Mouse (Mus musculus) hindbrain, embryonic 11.5 days (tissue): ENCODE data around the gene Gm20671. TPM values are rescaled to one million over a fixed set of nuclear protein-coding genes. Genes with fewer than 3 reads are reported as not detected.
A peak's percentile ranks its signal among the peaks of the same experiment; 100 is the strongest.
"Not testable (repeated sequence)": the region's sequence is repeated elsewhere in the genome, so short reads cannot be mapped to it uniquely, and the experiment has no call there.

Source experiments
- ATAC-seq: fragments of 200-750 bp; cut with Nextera tagmentation; 2 replicates; pipeline ENCODE4 v1.8.0; 2017; ENCODE audit warnings: mild to moderate bottlenecking, moderate TSS enrichment, moderate library complexity; ENCODE audit not compliant: low FRiP score
- DNase-seq: peaks from one replicate; pipeline ENCODE4 v3.0.0-alpha.2; 2015; ENCODE audit warnings: low spot score
- H3K27ac ChIP-seq: fragments of 300-500 bp; sonication (generic); 2 replicates; pipeline ENCODE4 v1.5.1; 2014; ENCODE audit warnings: mild to moderate bottlenecking, low read depth, low read length
- H3K27me3 ChIP-seq: fragments of 300-500 bp; sonication (generic); 2 replicates; pipeline ENCODE4 v1.6.1; 2014; ENCODE audit warnings: mild to moderate bottlenecking, low read length, moderate library complexity, mixed read lengths; ENCODE audit not compliant: control insufficient read depth, insufficient read depth
- H3K36me3 ChIP-seq: fragments of 300-500 bp; sonication (generic); 2 replicates; pipeline ENCODE4 v1.6.1; 2014; ENCODE audit warnings: mild to moderate bottlenecking, low read length, moderate library complexity, mixed read lengths; ENCODE audit not compliant: control insufficient read depth, insufficient read depth
- H3K4me1 ChIP-seq: fragments of 300-500 bp; sonication (generic); replicated peaks from 2 replicates; pipeline ENCODE4 v1.6.1; 2014; ENCODE audit warnings: low read length, mixed read lengths; ENCODE audit not compliant: control insufficient read depth, insufficient read depth
- H3K4me2 ChIP-seq: fragments of 300-500 bp; sonication (generic); replicated peaks from 2 replicates; pipeline ENCODE4 v1.6.1; 2014; ENCODE audit warnings: mild to moderate bottlenecking, low read depth, low read length
- H3K4me3 ChIP-seq: fragments of 300-500 bp; sonication (generic); 2 replicates; pipeline ENCODE4 v1.5.1; 2014; ENCODE audit warnings: low read depth, low read length
- H3K9ac ChIP-seq: fragments of 300-500 bp; sonication (generic); 2 replicates; pipeline ENCODE4 v1.6.1; 2014; ENCODE audit warnings: low read depth, low read length
- H3K9me3 ChIP-seq: fragments of 300-500 bp; sonication (generic); 2 replicates; pipeline ENCODE4 v1.6.1; 2016; ENCODE audit warnings: low read length; ENCODE audit not compliant: control insufficient read depth
- WGBS: fragments of 180-500 bp; shearing (Covaris S2); extraction: QIAGEN DNeasy Blood & Tissue Kit; methylation state at CpG from one replicate; pipeline ENCODE4 v1.1.7; 2014; 5-methylcytosine and 5-hydroxymethylcytosine counted together
- polyA plus RNA-seq: library from polyadenylated mRNA; unstranded; fragments of >200 nt; fragmentation: Nextera tagmentation; extraction: Ambion mirVana; gene quantifications from 2 replicates; pipeline ENCODE4 v1.2.1, GENCODE M21; 2014

The Gm20671 gene
- polyA plus RNA-seq, 1 experiment from 2014 or later: not detected

GRCm38 (mm10) chr5:32747650-32748375, 79.1 kb downstream of the Gm20671 start:
- no peaks in the 10 kb centered on the region for H3K9me3 ChIP-seq
- no peaks in the 10 kb centered on the region for H3K36me3 ChIP-seq
- 64% methylated on average over 6 of the region's 6 CpGs for WGBS
- no peak overlapping the region for H3K4me3 ChIP-seq
- H3K4me2 ChIP-seq: no peak overlapping the region
- peak; percentile 69 for DNase-seq
- ATAC-seq: no peak
- H3K27me3 ChIP-seq: no peaks in the 10 kb centered on the region
- no peaks in the 10 kb centered on the region; the same call in 1 of the 2 replicates for H3K4me1 ChIP-seq
- H3K27ac ChIP-seq: no peak overlapping the region
- no peak overlapping the region for H3K9ac ChIP-seq

GRCm38 (mm10) chr5:32745705-32746655, 80.9 kb downstream of the Gm20671 start:
- WGBS: 6% methylated on average over 10 of the region's 10 CpGs
- DNase-seq (peak; percentile 46), ATAC-seq (peak; percentile 64)
- Histone ChIP-seq H3K4me3 (peak overlapping the region; percentile 17), H3K27ac (no peak overlapping the region; the same call in 1 of the 2 replicates), H3K9me3 (no peaks in the 10 kb centered on the region), H3K4me2 (peak overlapping the region; percentile 22), H3K36me3 (no peaks in the 10 kb centered on the region), H3K4me1 (no peaks in the 10 kb centered on the region; the same call in 1 of the 2 replicates), H3K9ac (no peak overlapping the region), H3K27me3 (no peaks in the 10 kb centered on the region)

- Histone ChIP-seq H3K4me1 (no peaks in the 10 kb centered on the region; the same call in 1 of the 2 replicates), H3K27me3 (no peaks in the 10 kb centered on the region), H3K36me3 (no peaks in the 10 kb centered on the region), H3K9ac (no peak overlapping the region), H3K4me3 (no peak overlapping the region), H3K27ac (no peak overlapping the region; the same call in 1 of the 2 replicates), H3K9me3 (no peaks in the 10 kb centered on the region), H3K4me2 (no peak overlapping the region)
- DNase-seq (peak; percentile 34), ATAC-seq (no peak)
- WGBS: 55% methylated on average over 9 of the region's 9 CpGs
Observed at GRCm38 (mm10) chr5:32742149-32742548, 84.8 kb downstream of the Gm20671 start.

DNA sequence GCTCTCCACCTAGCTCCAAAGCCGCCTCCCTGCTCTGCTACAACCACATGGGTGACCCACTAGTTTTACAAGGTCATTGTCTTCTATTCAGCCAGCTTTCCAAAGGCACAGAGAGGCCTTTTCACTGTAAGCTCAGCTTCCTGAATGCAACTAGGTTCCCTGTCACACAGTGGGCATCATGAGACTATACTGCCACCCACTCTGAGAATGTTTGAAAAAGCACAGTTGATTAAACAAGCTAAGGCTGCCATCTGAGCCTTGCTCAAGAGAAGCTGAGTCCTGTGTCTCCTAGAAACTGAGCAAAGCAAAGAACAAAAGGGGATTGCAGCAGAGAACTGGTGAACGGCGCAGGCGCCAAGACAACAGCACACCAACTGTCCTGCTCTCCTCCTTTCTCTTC, 85.5 kb downstream of the Gm20671 start:
- peak; percentile 28; the same call in 1 of the 2 replicates for ATAC-seq
- H3K4me3 ChIP-seq, H3K9me3 ChIP-seq, H3K9ac ChIP-seq, H3K4me1 ChIP-seq, H3K36me3 ChIP-seq, H3K4me2 ChIP-seq, DNase-seq, H3K27me3 ChIP-seq: not testable (repeated sequence)
- WGBS: 77% methylated on average over 4 of the region's 4 CpGs
- H3K27ac ChIP-seq: peak overlapping the region; percentile 60; the same call in 1 of the 2 replicates

DNA sequence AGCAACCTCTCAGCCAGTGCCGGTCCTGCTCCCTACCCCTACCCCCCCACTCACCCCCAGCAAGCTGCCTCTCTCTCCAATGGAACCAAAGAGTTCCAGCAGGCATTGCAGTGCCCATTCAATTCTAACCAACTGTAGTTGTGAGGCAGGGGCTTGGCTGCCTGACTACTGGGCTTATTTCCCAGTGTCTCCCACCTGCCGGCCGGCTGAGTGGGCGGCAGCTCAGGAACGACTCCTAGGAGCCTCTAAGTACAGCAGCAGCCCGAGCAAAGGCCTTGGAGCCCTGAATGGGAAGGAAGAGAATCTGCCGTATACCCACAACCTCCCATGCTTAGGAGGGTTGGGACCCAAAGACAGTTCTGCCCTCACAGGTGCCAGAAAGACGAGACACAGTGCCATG, 86.1 kb downstream of the Gm20671 start:
- H3K9me3 ChIP-seq, H3K4me1 ChIP-seq, H3K27me3 ChIP-seq, H3K27ac ChIP-seq, ATAC-seq, H3K4me3 ChIP-seq, H3K4me2 ChIP-seq, H3K36me3 ChIP-seq, DNase-seq, H3K9ac ChIP-seq: not testable (repeated sequence)
- 91% methylated on average over 8 of the region's 8 CpGs for WGBS

DNA sequence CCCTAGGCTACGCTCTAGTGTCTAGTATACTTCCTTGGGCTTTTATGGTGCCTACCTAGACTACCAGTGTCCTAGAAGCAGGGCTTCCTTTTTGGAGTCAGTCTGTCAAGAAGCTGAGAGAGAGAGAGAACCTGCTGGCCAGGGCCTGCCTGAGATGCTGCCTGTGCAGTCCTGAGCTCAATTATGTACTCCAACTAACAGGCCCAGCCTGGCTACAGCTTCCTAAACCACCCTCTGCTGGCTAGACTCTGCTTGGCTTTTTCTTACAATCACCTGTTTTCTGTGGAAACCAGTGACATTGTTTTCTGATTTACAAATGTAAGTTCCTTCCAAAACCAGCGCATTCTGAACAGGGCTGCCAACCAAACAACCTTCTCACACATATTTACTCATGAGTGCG, 86.8 kb downstream of the Gm20671 start:
- Histone ChIP-seq H3K4me2 (no peak overlapping the region), H3K36me3 (no peaks in the 10 kb centered on the region), H3K4me1 (no peaks in the 10 kb centered on the region), H3K9ac (no peak overlapping the region), H3K27me3 (no peaks in the 10 kb centered on the region), H3K27ac (no peak overlapping the region), H3K9me3 (no peaks in the 10 kb centered on the region), H3K4me3 (no peak overlapping the region)
- DNase-seq: no peak
- WGBS: 96% methylated on average over 3 of the region's 3 CpGs
- ATAC-seq: no peak

DNA sequence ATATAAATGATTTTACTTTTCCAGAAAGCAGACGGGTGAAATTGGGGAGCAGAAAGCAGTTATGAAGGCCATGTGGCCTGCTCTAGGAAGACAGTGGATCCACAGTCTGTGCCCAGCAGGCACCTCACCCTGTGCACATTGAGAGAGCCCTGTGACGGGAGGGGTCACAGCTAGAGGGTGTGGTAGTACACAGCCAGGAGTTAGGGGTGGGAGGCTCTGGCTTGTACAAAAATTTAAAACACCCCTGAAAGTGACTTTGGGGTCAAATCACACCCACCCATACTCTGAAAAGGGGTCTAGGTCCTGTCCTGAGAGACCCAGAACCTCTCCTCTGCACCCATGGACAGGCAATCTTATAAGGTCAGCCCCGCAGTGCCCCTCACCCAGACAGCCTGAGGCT, 90.1 kb downstream of the Gm20671 start:
- not testable (repeated sequence) for H3K27me3 ChIP-seq, H3K4me3 ChIP-seq, H3K9ac ChIP-seq, H3K4me2 ChIP-seq, H3K4me1 ChIP-seq, ATAC-seq, H3K9me3 ChIP-seq, DNase-seq, H3K27ac ChIP-seq, H3K36me3 ChIP-seq
- 93% methylated on average over 3 of the region's 3 CpGs for WGBS

DNA sequence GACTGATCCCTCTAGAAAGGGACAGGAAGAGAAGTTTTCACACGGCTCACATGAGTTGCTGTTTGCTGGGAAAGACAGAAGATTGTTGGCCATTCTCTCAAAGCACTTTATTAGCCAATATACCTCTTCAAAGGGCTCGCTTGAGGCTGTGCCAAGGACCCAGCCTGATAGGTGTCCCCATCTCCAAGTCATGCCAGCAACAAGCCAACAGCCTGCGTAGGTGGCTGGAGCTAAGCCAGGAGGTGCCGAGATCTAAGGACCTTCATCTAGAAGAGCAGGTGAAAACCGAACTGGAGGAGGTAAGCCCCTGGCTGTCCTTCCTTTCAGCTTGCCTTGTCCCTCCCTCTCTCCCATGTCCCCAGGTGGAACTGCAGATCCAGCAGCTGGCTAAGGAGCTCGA, 91.1 kb downstream of the Gm20671 start:
- Histone ChIP-seq H3K36me3 (no peaks in the 10 kb centered on the region), H3K4me1 (no peaks in the 10 kb centered on the region), H3K27me3 (no peaks in the 10 kb centered on the region), H3K4me3 (no peak overlapping the region), H3K27ac (no peak overlapping the region), H3K4me2 (no peak overlapping the region), H3K9ac (no peak overlapping the region), H3K9me3 (no peaks in the 10 kb centered on the region)
- DNase-seq (no peak), ATAC-seq (no peak)
- 96% methylated on average over 6 of the region's 6 CpGs for WGBS
